Mouse (Mus musculus) cerebellum, postnatal 4 days (tissue): ENCODE measurements around the gene Esrrg.

Experiments used
- DNase-seq, 2 experiments: peaks; one replicate each; pipeline ENCODE4 v3.0.0; 2022; ENCODE audit warnings: low spot score in 2 of 2, mixed read lengths in 1 of 2

The Esrrg gene

GRCm38 (mm10) chr1:188257500-188257899, 648.9 kb downstream of the Esrrg start:
- DNase-seq, result no peak

GRCm38 (mm10) chr1:188260259-188261107, 651.9 kb downstream of the Esrrg start:
- no peak for DNase-seq

- no peak for DNase-seq
Measured at GRCm38 (mm10) chr1:188261903-188262682, 653.5 kb downstream of the Esrrg start, which contains the start of gene Ush2a. Ush2a (plus strand) TSS chr1:188262023.
